30 mouse cellular contexts compared by ENCODE assay signal in the genomic region with DNA sequence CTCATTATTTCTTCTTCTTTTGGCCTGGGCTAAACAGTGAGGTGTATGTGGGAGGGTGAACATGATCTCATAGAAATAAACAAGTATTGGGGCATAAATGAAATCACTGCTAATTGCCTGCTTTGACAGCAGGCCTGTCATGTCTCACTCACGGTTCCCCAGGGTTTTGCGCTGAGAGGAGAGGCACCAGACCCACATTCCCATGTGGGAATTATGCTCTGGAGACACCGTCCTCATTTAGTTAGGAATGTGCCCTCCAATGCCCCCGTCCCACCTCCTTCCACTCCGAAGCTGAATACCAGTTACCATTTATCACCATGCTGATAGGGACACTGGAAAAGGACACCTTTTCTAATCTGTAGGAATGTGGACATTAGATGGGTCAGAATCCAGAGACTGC. TPM values are rescaled to one million over a fixed set of nuclear protein-coding genes. Genes with fewer than 3 reads are reported as not detected.
DNase-seq lines count a peak whose midpoint lies in the region; ATAC-seq lines count a peak whose summit lies in the region.
"Had no signal": no experiment of that assay in that cellular context is flagged by ENCODE, and none has a peak within 500 bp of the region (broad histone marks: within the 10 kb centered on the region; RNA-seq: fewer than 3 reads in every experiment).

No protein-coding gene starts in this region.

- H3K27ac ChIP-seq in heart, embryonic 13.5 days (replicated peaks), result peak overlapping the region; percentile 61
- no peak overlapping the region for H3K27ac ChIP-seq in forebrain, embryonic 14.5 days (ENCODE audit: low read depth, low read length)
- H3K27ac ChIP-seq: forebrain, embryonic 12.5 days; hindbrain, embryonic 13.5 days; kidney, postnatal 0 days; liver, embryonic 12.5 days; stomach, postnatal 0 days had no signal

- H3K4me3 ChIP-seq in heart, embryonic 13.5 days, result no peak overlapping the region
- no peak overlapping the region for H3K4me3 ChIP-seq in forebrain, embryonic 14.5 days (ENCODE audit: low read depth, low read length)
- H3K4me3 ChIP-seq: forebrain, embryonic 12.5 days; hindbrain, embryonic 13.5 days; liver, embryonic 12.5 days had no signal

- intact Hi-C loops in heart, postnatal 25 days (cut with DNase I), result no loop called here
- intact Hi-C loops in heart, postnatal 10 days (cut with DNase I), result no loop called here

- H3K4me1 ChIP-seq in heart, embryonic 13.5 days, result peaks cover 50% of the 10 kb centered on the region
- H3K4me1 ChIP-seq in forebrain, embryonic 14.5 days (ENCODE audit: control insufficient read depth, insufficient read depth, low read length), result no peaks in the 10 kb centered on the region
- H3K4me1 ChIP-seq: hindbrain, embryonic 13.5 days had no signal

- H3K27me3 ChIP-seq in heart, embryonic 13.5 days (replicated peaks), result no peaks in the 10 kb centered on the region
- no peaks in the 10 kb centered on the region for H3K27me3 ChIP-seq in forebrain, embryonic 14.5 days (replicated peaks; ENCODE audit: control insufficient read depth, insufficient read depth, low read length)
- H3K27me3 ChIP-seq: CH12.LX, Patski had no signal

- H3K4me2 ChIP-seq in heart, embryonic 13.5 days, result no peak overlapping the region
- no peak overlapping the region for H3K4me2 ChIP-seq in forebrain, embryonic 14.5 days (ENCODE audit: low read length)
- H3K4me2 ChIP-seq: forebrain, embryonic 12.5 days; hindbrain, embryonic 13.5 days; liver, embryonic 12.5 days; midbrain, embryonic 11.5 days had no signal

- H3K9ac ChIP-seq in heart, embryonic 13.5 days, result no peak overlapping the region
- no peak overlapping the region for H3K9ac ChIP-seq in forebrain, embryonic 14.5 days (ENCODE audit: low read length)
- H3K9ac ChIP-seq: forebrain, embryonic 12.5 days; hindbrain, embryonic 13.5 days; liver, embryonic 12.5 days; liver, postnatal 0 days had no signal

- H3K36me3 ChIP-seq in heart, embryonic 13.5 days, result no peaks in the 10 kb centered on the region
- H3K36me3 ChIP-seq in forebrain, embryonic 14.5 days (ENCODE audit: control insufficient read depth, insufficient read depth, low read length), result no peaks in the 10 kb centered on the region
- H3K36me3 ChIP-seq: forebrain, embryonic 12.5 days; G1E; hindbrain, embryonic 13.5 days; liver, embryonic 12.5 days had no signal

- no peak for ATAC-seq in heart, embryonic 13.5 days (ENCODE audit: extremely low read depth, insufficient number of reproducible peaks, low FRiP score, low TSS enrichment)
- no peak for ATAC-seq in forebrain, embryonic 14.5 days
- ATAC-seq: intestine, embryonic 16.5 days; liver, embryonic 12.5 days; liver, postnatal 0 days; midbrain, embryonic 16.5 days; Patski had no signal

- WGBS in heart, embryonic 13.5 days, result 20% methylated on average over 5 of the region's 5 CpGs
- WGBS in forebrain, embryonic 14.5 days, result 65% methylated on average over 5 of the region's 5 CpGs

- DNase-seq in embryo, embryonic 10.5 days (ENCODE audit: low spot score), result peak; percentile 38
- no peak for DNase-seq in embryo, embryonic 11 days
- DNase-seq in heart, postnatal 25 days (ENCODE audit: low spot score), result no peak
- DNase-seq in heart, postnatal 10 days, result peak; percentile 29 to 56
- DNase-seq in forebrain, embryonic 14.5 days (ENCODE audit: low spot score), result no peak
- no peak for DNase-seq in thymus, adult 18-20 months
- DNase-seq: adrenal gland, postnatal 10 days; cerebellum, adult 11 months; cerebellum, adult 9-10 months; gastrocnemius, postnatal 25 days; kidney, adult 8-10 months; kidney, postnatal 4 days; liver, postnatal 0 days; lung, postnatal 36 days; right cerebral cortex, postnatal 25 days; spleen, adult 18-20 months; thymus, adult 2 months; thymus, postnatal 36 days had no signal

- no peaks in the 10 kb centered on the region for H3K9me3 ChIP-seq in heart, embryonic 13.5 days
- H3K9me3 ChIP-seq in forebrain, embryonic 14.5 days (replicated peaks; ENCODE audit: control insufficient read depth, low read length), result no peaks in the 10 kb centered on the region
- H3K9me3 ChIP-seq: forebrain, embryonic 12.5 days; G1E; hindbrain, embryonic 13.5 days; liver, embryonic 12.5 days had no signal

RNA-seq across cellular contexts. Expression of a gene that starts 6.3 kb away (rescaled TPM):
- 27.2 and 29.7 TPM in 2 replicates for polyA plus RNA-seq in heart, embryonic 13.5 days (2015; fragmentation: Nextera tagmentation; extraction: Ambion mirVana)
- total RNA-seq in heart, postnatal 25 days (2021), result 10 to 100 TPM; 18.4 to 22.0 TPM
- total RNA-seq in heart, postnatal 10 days (2021), result 10 to 100 TPM; 27.5 to 37.0 TPM
- polyA plus RNA-seq in forebrain, embryonic 14.5 days (2014; fragmentation: Nextera tagmentation; extraction: Ambion mirVana), result 22.9 and 28.1 TPM in 2 replicates

Comparison
In these comparisons a context has a peak if more than half of its experiments do, and no peak if none do; other contexts are left out.
1. DNase-seq: peak in embryo, embryonic 10.5 days (single experiment) and heart, postnatal 10 days (2 of 2); none in embryo, embryonic 11 days (single experiment), heart, postnatal 25 days (single experiment), forebrain, embryonic 14.5 days (single experiment) and thymus, adult 18-20 months (0 of 2).